Mouse (Mus musculus): ENCODE results near the gene Cysrt1.

DNA sequence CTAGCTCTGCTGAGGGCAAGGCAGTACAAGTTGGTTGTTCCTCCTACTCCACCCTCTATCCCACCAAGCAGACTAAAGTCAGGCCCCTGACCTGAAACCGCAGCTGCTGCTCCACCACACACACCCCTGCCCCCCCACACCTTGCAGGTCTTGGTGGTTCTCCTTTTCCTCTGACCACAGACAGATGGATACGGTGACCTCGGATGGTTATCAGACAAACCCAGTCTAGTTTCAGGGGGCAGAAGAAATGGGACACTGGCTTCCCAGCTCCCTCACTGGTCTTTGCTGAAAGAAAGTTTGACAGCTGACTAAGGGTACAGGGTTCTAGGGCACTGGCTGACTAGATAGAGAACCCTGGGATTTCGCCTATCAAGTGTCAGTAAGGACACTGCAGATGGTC, 8.8 kb downstream of the Cysrt1 start:
- TF ChIP-seq CTCF (IDR thresholded peaks at IDR 0.05; ENCODE audit: low read depth, low read length): no peak
- no peak for TF ChIP-seq POLR2A (IDR thresholded peaks at IDR 0.05; ENCODE audit: borderline replicate concordance, low read depth, low read length)
